Mouse (Mus musculus) liver, postnatal 0 days (tissue): ENCODE measurements around the gene Crip3.

Source experiments
- CTCF ChIP-seq: sonication (generic); IDR thresholded peaks from 2 replicates; pipeline ENCODE4 v1.5.1; 2016; ENCODE audit warnings: antibody characterized with exemption, low read depth
- EP300 ChIP-seq: IDR thresholded peaks from 2 replicates; pipeline ENCODE4 v1.6.1; 2016; ENCODE audit warnings: antibody characterized with exemption, low read depth, mild to moderate bottlenecking

DNA sequence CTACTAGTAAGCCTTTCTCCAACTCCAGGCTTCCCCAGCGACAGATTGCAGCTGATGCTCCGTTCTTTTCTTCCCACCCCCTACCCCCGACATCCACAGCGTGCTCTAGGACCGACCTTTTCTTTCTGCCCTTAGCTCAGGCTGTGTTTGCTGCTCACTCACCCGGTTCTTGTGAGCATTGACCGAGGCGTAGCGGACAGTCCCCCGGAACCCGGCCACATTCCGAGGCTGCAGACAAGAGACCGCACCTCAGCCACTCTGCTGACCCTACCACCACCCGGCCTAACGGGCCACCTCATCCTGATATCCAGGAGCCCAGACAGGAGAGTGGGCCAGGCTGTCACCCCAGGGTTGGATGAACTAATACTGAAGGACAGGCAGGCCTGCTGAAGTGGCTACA lies 48.6 kb downstream of the Crip3 start:
- TF ChIP-seq CTCF: no peak
- no peak for TF ChIP-seq EP300
